Mouse (Mus musculus): ENCODE measurements around the gene Gm28043.
"Not testable (repeated sequence)": the region's sequence is repeated elsewhere in the genome, so short reads cannot be mapped to it uniquely, and the experiment has no call there.

Gene Gm28043

DNA sequence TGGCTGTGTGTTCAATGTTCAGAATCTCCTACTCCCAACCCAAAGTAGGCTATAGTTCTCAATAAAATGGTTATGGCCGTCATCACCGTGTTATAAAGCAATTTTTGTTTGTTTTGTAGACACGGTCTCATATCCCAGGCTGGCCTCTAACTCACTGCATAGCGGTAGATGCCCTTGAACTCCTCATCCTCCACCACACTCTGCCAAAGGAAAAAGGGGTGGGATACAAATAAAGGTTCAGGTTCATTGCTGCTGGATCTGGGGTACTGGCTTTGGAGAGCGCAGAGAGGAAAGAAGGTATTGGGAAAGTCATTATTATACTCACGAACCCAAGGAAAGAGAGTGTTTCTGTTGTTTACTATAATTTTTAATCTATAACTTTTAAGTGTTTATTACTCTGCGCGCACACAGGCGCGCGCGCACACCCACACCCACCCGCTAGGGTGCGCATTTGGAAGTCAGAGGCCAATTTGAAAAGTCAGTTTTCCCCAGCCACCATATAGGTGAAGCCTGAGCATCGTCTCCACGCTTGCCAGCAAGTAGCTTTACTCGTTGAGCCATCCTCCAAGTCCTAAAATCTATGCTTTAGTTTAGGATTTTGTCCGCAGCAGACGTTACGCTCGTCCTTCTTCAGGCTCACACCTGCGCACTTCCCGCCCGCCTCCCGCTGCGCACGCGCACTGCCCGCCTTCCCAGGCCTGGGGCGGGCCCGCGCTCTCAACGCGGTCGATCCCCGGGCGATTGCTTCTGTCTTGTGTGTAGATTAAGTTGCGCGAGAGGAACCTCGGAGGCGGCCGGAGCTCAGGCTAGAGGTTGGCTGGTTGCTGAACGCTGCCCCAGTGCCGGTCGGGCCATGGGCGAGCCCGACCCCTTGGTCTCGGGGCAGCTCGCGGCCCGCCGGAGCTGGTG is at the start of gene Gm28043, which contains the start of gene Rnf8:
Gene Gm28043 (plus strand): TSS at position 762 of the 909 bp plus-strand sequence.
Gene Rnf8 (plus strand): TSS at position 676 of the 909 bp plus-strand sequence.
- DNase-seq (ENCODE audit: low spot score in 2 of 2): peak; percentile 87

DNA sequence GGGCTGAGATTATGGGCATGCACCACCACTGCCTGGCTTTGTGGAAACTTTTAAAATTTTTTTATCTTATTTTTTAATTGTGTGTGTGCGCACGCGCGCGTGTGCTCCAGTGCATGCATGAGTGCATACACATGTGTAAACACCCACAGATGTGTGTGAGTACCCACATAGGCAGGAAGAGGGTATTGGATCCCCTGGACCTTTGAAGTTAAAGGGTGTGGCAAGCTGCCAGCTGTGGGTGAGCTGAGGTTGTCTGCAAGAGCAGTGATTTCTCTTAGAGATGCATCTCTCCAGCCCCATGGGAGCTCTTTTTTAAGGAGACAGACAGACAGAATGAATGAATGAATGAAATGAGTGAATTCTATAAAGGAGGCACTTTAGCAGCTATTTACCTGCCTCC is 49.2 kb upstream of the Gm28043 start:
- DNase-seq (ENCODE audit: low spot score in 2 of 2): no peak

DNA sequence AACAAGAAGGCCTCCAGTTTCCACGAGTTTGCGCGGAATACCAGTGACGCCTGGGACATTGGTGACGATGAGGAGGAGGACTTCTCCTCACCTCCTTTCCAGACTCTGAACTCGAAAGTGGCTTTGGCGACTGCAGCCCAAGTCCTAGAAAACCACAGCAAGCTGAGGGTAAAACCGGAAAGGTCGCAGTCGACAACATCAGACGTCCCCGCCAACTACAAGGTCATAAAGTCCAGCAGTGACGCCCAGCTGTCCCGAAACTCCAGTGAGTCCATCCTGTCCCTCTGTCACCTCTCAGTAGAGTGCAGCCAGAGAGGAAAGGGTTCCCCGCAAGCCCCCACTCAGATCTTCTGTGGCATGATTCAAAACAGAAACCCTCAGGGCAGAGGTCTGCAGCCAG is 46.2 kb upstream of the Gm28043 start:
- DNase-seq (ENCODE audit: low spot score in 2 of 2): no peak

DNA sequence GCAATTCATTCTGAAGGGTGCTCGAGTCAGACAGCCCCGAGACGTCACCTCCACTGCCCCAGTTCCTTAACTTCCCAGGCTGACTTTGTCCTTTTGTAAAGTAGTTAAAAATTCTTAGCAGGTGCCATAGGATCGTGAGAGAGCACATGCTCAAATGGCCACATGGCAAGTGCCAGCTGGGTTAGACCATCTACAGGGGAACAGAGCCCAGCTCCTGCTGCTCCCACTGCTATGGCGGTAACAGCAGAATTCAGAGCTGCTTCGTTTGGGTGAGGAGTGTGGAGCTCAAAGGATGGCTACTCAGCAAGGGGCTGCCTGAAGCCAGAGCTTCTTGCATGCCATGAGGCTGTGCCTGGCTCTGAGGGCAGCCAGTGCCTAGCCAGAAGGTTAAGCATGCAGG is 44.8 kb upstream of the Gm28043 start:
- no peak for DNase-seq (ENCODE audit: low spot score in 2 of 2)

GRCm38 (mm10) chr17:29579579-29580126 is 35.0 kb upstream of the Gm28043 start:
- DNase-seq (ENCODE audit: low spot score in 2 of 2): no peak

- DNase-seq (ENCODE audit: low spot score in 2 of 2): no peak
These were observed 31.1 kb upstream of the Gm28043 start for GRCm38 (mm10) chr17:29583569-29583968.

DNA sequence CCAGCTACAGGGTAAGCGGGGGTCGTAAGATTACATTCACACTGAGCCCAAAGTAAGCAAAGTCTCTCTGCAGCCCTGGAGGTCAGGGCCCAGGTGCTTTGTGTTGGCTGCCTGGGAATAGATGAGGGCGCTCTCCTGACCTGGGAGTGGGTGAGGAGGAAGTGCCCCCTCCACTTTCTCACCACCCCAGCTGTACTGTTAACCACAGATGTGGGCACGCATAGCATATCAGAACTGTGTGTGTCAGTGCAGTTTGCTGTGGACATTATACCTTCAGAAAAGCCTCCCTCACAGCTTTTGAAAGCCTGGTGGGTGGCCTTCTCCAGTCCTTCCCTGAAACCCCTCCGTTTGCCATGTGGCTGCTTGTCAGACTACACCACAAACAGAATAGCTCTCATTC is 30.4 kb upstream of the Gm28043 start:
- no peak for DNase-seq (ENCODE audit: low spot score in 2 of 2)

DNA sequence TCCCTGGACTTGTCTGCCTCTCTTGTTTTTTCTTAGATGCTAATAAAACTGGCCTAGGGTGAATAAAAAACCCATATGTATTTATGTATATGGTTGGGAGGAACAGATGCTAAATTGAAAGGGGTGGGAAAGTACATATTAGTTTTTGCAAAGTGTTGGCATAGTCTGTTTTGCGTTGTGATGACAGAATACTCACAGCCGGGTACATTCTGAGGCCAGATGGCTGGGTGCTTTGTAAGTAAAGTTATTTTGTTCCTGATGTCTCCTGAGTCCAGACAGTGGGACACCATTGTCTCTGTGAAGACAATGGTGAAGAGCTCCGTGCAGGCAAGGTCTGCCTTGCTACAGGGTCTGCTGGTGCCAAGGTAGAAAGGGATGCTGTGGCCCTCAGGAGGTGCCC is 29.9 kb upstream of the Gm28043 start:
- no peak for DNase-seq (ENCODE audit: low spot score in 2 of 2)

DNA sequence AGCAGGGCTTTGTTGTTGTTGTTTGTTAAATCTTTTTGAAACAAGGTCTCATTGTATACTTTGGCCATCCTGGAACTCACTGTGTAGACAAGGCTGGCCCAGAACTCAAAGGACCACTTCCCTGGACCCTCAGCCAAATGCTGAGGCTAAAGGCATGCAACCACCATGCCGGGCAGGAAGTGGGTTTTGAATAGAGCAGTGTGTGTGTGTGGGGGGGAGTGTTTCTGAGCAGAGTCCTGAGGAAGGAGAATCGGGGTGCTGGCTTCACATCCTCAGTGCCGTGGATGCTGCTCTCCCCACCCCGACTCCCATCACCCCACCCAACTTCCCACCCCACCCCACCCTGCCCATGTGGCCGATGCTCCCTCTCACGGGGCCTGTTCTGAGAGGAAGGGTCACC is 29.2 kb upstream of the Gm28043 start:
- no peak for DNase-seq (ENCODE audit: low spot score in 2 of 2)

GRCm38 (mm10) chr17:29586921-29587320 is 27.8 kb upstream of the Gm28043 start:
- no peak for DNase-seq (ENCODE audit: low spot score in 2 of 2)

- DNase-seq (ENCODE audit: low spot score in 2 of 2): no peak
These were observed 25.3 kb upstream of the Gm28043 start for GRCm38 (mm10) chr17:29589221-29589898.

DNA sequence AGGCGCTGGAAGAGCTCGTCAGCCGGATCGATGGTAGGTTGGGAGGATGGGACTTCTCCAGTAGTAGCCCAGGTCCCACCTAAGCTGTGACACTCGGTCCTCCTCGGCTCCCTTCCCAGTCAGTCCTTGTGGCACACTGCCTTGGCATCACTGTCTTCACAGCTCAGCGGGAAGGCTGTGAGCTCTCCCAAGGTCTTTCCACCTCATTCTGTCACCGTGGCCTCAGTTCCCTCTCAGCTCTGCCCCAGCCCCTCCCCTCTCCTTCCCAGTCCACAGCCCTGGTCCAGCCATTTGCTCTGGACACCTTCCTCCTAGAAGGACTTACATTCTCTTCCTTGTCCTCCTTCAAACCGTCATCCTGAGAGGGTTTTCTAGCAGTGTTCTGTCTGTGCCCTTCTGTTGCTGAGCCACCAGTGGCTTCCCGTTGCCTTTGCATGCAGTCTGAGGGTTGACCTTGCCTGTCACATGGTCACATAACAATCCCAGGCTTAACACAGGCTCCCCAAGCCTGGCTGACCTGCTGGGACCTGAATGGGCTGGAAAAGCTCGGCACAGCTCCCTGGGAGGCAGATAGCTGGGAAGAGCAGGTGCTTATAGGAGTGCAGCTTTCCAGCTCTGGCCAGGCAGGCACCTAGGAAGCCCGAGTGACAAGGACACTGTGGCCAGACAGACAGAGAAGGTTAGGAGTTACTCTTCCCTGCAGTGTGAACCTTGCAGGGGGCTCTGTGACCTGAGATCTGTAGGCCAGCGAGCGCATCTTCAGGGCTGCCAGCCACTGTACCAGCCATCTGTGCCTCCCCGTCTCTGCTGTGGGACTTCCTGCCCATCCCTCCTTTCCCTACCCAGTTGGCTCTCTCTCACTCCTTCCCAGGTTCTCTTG is 18.5 kb upstream of the Gm28043 start:
- DNase-seq (ENCODE audit: low spot score in 2 of 2): no peak

- no peak for DNase-seq (ENCODE audit: low spot score in 2 of 2)
These were observed 17.9 kb upstream of the Gm28043 start for GRCm38 (mm10) chr17:29596771-29597132.

DNA sequence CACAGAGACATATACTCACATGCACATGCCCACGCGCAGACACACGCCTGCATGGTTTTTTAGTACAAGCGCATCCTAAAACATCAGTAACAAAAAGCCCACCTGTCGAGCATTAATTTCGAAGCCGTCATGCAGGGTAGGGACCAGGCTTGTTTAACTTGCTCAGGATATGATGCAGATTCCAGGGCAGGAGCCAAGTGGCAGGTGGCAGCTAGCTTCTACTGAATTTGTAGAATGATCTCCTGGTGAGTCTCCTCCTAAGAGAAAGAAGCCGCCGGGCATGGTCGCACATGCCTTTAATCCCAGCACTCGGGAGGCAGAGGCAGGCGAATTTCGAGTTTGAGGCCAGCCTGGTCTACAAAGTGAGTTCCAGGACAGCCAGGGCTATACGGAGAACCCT is 15.6 kb upstream of the Gm28043 start:
- DNase-seq (ENCODE audit: low spot score in 2 of 2): no peak

- no peak for DNase-seq (ENCODE audit: low spot score in 2 of 2)
These were observed 15.1 kb upstream of the Gm28043 start for GRCm38 (mm10) chr17:29599537-29599936.

DNA sequence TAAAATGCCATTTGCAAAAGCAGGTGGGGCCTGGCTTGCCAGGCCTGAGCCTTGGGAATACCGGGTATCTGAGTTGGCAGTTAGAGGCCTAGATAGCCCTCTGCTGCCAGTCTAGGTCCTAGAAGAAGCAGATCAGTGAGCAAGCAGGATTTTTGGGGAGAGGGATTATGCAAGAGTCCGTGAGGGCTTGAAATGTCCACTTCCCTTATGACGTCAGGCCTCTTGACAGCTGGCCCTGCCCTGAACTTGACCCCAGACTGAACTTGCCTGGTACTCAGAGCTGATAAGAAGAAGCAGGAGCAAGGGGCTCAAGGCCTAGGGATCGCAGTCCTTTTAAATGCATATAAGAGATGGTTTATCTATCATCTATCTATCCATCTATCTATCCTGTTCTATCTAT is 13.3 kb upstream of the Gm28043 start:
- no peak for DNase-seq (ENCODE audit: low spot score in 2 of 2)

- DNase-seq (ENCODE audit: low spot score in 2 of 2): peak; percentile 73 to 74
These were observed 11.4 kb upstream of the Gm28043 start for GRCm38 (mm10) chr17:29603283-29603682.

DNA sequence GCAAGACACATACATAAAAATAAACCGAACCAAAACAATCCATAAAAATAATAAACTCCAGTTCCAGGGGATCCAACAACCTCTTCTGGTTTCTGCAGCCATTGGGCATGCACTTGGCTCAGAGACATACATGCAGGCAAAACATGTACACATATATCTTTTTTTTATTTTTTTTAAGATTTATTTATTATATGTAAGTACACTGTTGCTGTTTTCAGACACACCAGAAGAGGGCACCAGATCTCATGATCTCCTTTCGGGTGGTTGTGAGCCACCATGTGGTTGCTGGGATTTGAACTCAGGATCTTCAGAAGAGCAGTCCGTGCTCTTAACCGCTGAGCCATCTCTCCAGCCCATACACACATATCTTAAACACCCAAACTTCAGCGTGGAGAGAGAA is 1.2 kb upstream of the Gm28043 start:
- not testable (repeated sequence) for DNase-seq (ENCODE audit: low spot score in 2 of 2)

DNA sequence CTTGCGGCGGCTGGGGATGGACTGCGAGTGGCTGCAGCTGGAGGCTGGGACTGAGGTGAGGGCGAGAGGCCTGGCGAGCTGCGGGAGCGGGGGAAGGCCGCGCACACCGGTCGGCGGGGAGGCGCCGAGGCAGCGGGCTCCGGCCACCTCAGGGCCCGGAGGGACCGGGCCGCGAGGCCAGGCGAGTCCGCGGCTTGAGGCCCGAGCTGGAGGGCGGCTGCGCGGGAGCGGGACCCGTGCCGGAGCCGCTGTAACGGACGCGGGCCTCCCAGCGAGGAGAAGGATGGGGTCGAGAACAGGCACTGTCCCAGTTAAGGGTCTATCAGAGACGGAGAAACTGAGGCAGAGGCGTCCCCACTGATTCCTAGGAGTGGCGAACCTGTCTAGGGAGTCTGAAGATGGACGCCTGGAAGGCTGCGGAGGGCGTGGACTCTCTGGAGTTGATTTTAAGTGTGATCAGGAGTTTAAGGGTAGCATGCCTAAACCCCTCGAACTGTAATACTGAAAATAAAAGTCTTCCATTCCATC is 412 bp downstream of the Gm28043 start:
- no peak for DNase-seq (ENCODE audit: low spot score in 2 of 2)

- DNase-seq (ENCODE audit: low spot score in 2 of 2): no peak
These were observed 940 bp downstream of the Gm28043 start for GRCm38 (mm10) chr17:29615616-29616015.

DNA sequence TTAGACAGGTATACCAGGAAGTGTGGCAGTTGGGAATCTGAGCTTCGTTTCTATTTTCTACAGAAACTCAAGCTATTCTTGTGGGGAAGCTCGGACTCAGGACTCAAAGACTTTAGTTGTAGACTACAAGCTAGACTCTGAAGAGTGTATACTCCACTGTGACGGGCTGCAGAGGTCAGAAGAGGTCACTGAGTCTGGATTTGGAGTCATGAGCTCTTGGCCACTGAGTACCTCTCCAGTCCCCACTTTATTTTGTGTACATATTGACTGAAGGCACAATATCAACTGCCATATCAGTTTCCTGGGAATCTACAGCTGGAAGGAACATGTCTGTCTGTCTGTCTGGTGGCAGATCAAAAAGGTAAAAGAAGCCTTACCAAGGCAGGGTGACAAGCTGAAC is 4.6 kb downstream of the Gm28043 start:
- no peak for DNase-seq (ENCODE audit: low spot score in 2 of 2)

- no peak for DNase-seq (ENCODE audit: low spot score in 2 of 2)
These were observed 8.8 kb downstream of the Gm28043 start for GRCm38 (mm10) chr17:29623488-29623887.

Measured in frontal cortex, postnatal 25 days (tissue).